Mouse (Mus musculus) G1E (cell line): ENCODE data around the gene Xdh.

Experiments
- CTCF ChIP-seq: IDR thresholded peaks from 2 replicates; pipeline ENCODE4 v1.5.1; 2012; ENCODE audit warnings: low read depth, low read length, inconsistent platforms, mixed read lengths
- POLR2AphosphoS5 ChIP-seq: IDR thresholded peaks from 2 replicates; pipeline ENCODE4 v1.6.1; 2012; ENCODE audit warnings: low read depth, low read length, inconsistent platforms; ENCODE audit not compliant: insufficient replicate concordance
- TAL1 ChIP-seq: conservative IDR thresholded peaks from 2 replicates; pipeline ENCODE4 v1.6.1; 2012; ENCODE audit warnings: low read depth, low read length, inconsistent platforms, mixed read lengths

DNA sequence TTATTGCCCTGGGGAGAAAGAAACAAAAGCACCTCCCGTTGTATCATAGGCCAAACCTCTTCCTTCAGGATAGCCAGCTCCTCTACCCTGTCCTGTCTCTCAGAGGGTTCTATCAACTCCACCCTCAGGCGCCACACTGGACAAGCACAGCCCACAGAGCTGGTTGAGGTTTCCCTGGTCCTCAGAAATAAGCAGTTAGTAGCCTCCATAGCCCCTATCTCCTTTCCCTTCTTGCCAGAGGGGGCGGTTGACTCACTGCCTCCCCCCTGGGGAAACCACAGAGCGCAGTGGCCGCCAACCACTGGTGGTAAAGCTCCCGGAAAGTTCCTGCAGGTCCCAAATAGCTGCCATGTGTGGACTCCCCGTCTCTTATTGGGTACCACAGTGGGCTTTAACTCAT lies 74.3 kb downstream of the Xdh start:
- TF ChIP-seq CTCF (no peak), POLR2AphosphoS5 (no peak), TAL1 (no peak)
